Mouse (Mus musculus) G1E (cell line): ENCODE results near the gene Fads6.

Experiments
- CTCF ChIP-seq: IDR thresholded peaks from 2 replicates; pipeline ENCODE4 v1.5.1; 2012; ENCODE audit warnings: low read depth, low read length, inconsistent platforms, mixed read lengths
- GATA1 ChIP-seq: IDR thresholded peaks from 2 replicates; pipeline ENCODE4 v1.6.1; 2012; ENCODE audit warnings: borderline replicate concordance, low read length, inconsistent platforms, mixed read lengths
- GATA2 ChIP-seq: IDR thresholded peaks from 2 replicates; pipeline ENCODE4 v1.6.1; 2012; ENCODE audit warnings: low read depth, low read length, inconsistent platforms, borderline replicate concordance
- POLR2AphosphoS5 ChIP-seq: IDR thresholded peaks from 2 replicates; pipeline ENCODE4 v1.6.1; 2012; ENCODE audit warnings: low read depth, low read length, inconsistent platforms; ENCODE audit not compliant: insufficient replicate concordance
- TAL1 ChIP-seq: conservative IDR thresholded peaks from 2 replicates; pipeline ENCODE4 v1.6.1; 2012; ENCODE audit warnings: low read depth, low read length, inconsistent platforms, mixed read lengths

DNA sequence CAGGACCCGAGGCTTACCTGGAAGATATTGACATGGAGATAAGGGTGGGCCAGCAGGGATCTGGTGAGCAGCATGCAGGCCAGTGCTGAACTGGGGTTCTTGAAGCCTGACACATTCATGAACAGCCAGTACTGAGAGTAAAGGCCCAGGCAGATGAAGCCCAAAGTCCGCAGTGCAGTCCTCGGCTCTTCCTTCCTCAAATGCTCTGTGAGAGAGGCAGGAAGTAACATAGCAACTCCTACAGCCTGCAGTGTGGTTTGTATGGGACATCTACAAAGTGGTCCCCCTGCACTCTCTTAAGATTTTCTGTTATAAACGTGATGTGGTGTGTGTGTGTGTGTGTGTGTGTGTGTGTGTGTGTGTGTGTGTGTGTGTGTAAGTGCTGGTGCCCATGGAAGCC lies 12.2 kb downstream of the Fads6 start:
- no peak for TF ChIP-seq CTCF
- no peak for TF ChIP-seq POLR2AphosphoS5
- no peak for TF ChIP-seq TAL1
- TF ChIP-seq GATA2, result no peak
- TF ChIP-seq GATA1, result no peak
